ENCODE assay signal across 27 mouse cellular contexts in the genomic region with DNA sequence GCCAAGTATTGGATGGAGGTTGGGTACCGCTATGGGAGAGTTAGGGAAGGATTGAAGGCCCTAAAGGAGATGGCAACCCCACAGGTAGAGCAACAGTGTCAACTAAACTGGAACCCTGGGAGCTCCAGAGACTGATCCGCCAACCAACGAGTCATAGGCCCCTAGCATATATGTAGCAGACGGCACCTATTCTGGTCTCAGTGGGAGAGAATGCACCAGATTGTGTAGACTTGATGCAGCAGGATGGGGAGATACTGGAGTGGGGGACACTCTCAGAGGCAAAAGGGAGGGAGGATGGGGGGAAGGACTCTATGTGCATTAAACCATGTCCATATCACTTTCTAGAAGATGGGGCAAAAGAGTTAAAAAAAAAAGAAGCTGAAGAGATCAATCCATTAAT.
"Had no signal": no experiment of that assay in that cellular context is flagged by ENCODE, and none has a peak within 500 bp of the region (broad histone marks: within the 10 kb centered on the region; RNA-seq: fewer than 3 reads in every experiment).

No protein-coding gene starts in this region.

- DNase-seq: cerebellum, adult 9-10 months; cerebellum, adult 9-11 months; cerebellum, postnatal 10 days; cerebellum, postnatal 36 days; embryo, embryonic 11 days; forebrain, postnatal 0 days; gastrocnemius, adult 2 months; gastrocnemius, postnatal 10 days; gastrocnemius, postnatal 14 days; gastrocnemius, postnatal 25 days; gastrocnemius, postnatal 36 days; heart, adult 11 months; heart, adult 18-20 months; heart, adult 2 months had no signal

- H3K4me1 ChIP-seq: embryonic facial prominence, embryonic 10.5 days; embryonic facial prominence, embryonic 12.5 days; embryonic facial prominence, embryonic 13.5 days; embryonic facial prominence, embryonic 15.5 days; forebrain, embryonic 10.5 days; forebrain, embryonic 12.5 days; heart, embryonic 10.5 days; heart, embryonic 12.5 days had no signal

- H3K27ac ChIP-seq: embryonic facial prominence, embryonic 10.5 days; embryonic facial prominence, embryonic 12.5 days; embryonic facial prominence, embryonic 13.5 days; embryonic facial prominence, embryonic 15.5 days; forebrain, embryonic 10.5 days; forebrain, embryonic 12.5 days; forebrain, embryonic 13.5 days; forebrain, embryonic 15.5 days; gastrocnemius, adult 2 months; heart, adult 2 months; heart, embryonic 10.5 days had no signal

- H3K27me3 ChIP-seq: embryonic facial prominence, embryonic 12.5 days; embryonic facial prominence, embryonic 13.5 days; embryonic facial prominence, embryonic 15.5 days; forebrain, embryonic 12.5 days; forebrain, embryonic 13.5 days; forebrain, embryonic 15.5 days; heart, embryonic 12.5 days had no signal

- ATAC-seq: forebrain, embryonic 13.5 days; forebrain, embryonic 14.5 days; forebrain, embryonic 15.5 days; forebrain, embryonic 16.5 days; forebrain, postnatal 0 days had no signal

- H3K4me3 ChIP-seq: embryonic facial prominence, embryonic 10.5 days; embryonic facial prominence, embryonic 12.5 days; embryonic facial prominence, embryonic 13.5 days; embryonic facial prominence, embryonic 15.5 days; erythroblast, embryonic 14.5 days; forebrain, embryonic 10.5 days; forebrain, embryonic 12.5 days; forebrain, embryonic 13.5 days; forebrain, embryonic 15.5 days; gastrocnemius, adult 2 months; heart, adult 2 months; heart, embryonic 10.5 days; heart, embryonic 12.5 days had no signal
